Mouse (Mus musculus): Measurements from ENCODE around the gene Pde8b.
"Not testable (repeated sequence)": the region's sequence is repeated elsewhere in the genome, so short reads cannot be mapped to it uniquely, and the experiment has no call there.

Gene Pde8b

DNA sequence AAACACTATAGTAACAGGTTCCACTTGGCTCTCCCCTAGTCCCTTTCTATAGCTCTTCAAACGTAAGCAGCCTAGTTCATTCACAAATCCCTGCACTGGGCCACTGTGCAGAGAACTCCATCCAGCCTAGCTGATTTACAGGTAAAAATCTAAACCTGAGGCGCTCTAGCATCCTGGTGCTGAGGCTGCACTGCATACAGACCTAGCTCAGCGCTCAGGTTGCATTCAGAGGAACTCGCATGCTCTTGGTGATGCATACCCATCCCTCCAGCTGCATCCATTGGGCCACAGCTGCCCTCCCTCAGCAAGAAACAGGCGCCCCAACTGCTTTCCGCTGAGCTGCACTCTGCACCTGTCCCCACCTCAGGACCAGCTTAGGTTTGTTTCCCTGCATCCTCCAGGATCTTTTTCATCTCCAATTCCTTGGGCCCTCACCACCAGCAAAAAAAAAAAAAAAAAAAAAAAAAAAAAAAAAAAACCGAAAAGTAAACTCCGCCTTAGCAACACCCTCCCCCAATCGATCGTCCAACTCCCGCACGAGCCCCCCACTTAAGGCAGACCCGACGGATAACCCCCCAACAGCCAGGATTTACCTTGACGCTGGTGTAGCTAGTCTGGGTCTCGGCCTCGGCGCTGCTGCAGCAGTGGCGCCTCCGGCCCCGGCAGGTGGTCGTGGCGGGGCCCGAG lies 28.1 kb downstream of the Pde8b start:
- no peak for DNase-seq (ENCODE audit: low spot score in 2 of 2)

DNA sequence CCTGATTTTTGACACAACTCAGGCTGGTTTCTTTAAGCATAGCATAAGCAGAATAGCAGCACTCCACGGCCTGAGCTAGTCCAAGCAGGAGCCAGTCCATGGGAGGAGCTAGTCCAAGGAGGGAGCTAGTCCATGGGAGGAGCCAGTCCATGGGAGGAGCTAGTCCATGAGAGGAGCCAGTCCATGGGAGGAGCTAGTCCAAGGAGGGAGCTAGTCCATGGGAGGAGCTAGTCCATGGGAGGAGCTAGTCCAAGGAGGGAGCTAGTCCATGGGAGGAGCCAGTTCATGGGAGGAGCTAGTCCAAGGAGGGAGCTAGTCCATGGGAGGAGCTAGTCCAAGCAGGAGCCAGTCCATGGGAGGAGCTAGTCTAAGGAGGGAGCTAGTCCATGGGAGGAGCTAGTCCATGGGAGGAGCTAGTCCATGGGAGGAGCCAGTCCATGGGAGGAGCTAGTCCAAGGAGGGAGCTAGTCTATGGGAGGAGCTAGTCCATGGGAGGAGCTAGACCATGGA lies 34.4 kb downstream of the Pde8b start:
- not testable (repeated sequence) for DNase-seq (ENCODE audit: low spot score in 2 of 2)

DNA sequence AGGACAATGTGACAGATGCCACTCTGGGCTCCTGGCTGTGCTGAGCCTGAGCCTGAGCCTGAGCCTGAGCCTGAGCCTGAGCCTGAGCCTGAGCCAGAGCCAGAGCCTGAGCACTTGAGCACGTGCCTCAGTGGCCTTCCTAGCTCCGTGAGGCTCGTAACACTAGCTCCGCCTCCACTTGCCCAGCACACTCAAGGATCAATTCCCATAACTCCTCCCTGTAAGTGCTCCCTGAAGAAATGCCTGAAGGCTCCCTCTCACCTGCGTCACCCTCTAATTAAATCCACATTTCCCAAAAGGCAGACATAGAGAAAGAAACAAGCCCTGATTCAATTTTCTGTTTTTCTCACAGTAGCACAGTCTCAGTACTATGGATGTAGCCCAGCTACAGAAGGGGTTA lies 37.8 kb downstream of the Pde8b start:
- DNase-seq (ENCODE audit: low spot score in 2 of 2): no peak

DNA sequence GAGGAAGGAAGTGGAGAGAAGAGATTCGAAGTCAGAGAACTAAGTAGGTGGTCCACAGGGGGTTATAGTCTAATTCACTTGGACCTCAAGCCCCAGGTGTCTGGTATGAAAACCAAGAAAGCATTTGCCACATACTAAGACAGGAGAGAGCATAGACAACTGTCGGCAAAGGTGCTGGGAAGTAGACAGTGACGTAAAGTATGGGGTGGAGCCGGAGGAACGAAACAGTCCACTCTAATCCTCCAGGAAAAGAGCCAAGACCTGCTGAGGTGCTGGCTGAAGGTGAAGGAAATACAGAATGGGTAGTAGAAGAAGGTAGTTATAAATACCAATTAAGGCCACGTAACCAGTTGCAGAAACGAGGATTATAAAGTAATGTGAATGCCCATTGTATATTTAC lies 42.8 kb downstream of the Pde8b start:
- not testable (repeated sequence) for DNase-seq (ENCODE audit: low spot score in 2 of 2)

DNA sequence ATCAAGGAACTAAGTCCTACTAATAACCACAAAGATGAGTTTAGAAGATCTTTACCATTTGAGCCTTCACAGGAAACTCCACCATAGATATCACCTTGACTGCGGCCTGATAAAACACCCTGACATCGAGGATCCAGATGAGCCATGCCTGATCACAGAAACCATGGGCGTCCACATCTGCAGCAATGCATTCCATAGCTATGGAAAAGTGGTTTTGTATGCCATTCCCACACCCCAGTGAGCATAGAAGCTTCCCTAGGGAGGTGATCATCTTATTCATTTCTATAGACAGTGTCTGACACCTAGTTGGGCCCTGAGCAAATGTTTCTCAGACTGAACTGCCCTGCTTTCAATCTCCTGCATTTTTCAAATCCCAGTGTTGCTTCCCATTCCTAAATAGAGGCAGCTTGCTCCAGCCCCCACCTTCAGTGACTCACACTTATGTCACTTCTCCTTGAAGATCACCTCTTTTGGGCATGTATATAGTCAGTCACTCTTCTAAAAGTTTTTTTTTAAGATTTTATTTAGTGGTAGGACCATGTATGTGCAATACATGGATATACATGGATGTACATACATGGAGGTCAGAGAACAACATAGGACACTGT lies 47.9 kb downstream of the Pde8b start:
- DNase-seq (ENCODE audit: low spot score in 2 of 2): no peak

DNA sequence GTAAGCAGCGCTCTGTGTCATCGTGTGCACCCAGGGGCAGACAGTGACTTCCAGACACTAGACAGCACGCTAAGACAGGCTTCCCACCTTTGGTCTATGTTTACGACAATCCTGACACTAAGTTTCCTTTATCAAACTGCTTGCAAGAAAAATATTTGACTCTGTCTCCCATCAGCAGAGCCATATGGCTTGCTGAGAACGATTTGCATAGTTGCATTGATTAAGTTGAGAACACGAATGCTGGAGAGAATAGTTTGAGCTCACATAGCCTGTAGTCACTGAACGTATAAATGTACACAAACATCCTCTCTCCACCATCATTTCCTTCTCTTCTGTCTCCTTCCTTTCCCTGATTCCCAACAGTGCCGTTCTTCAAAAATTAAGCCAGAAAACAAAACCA lies 49.3 kb downstream of the Pde8b start:
- no peak for DNase-seq (ENCODE audit: low spot score in 2 of 2)

DNA sequence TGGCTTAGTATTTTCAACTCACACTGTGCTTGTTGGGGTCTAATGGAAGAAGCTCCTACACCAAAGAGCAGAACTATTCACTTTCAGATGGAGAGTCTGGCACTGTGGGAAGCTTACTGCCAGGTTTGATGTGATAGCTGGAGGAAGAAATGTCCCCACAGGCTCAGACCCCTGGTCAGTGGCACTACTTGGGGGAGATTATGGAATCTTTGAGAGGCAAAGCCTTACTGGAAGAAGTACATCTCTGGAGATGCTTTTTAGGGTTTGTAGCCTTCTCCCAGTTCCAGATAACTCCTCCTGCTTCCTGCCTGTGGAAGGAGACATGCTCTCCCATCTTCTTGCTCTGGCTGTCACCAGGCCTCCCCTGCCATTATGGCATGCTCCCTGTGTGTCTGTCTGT lies 50.1 kb downstream of the Pde8b start:
- no peak for DNase-seq (ENCODE audit: low spot score in 2 of 2)

DNA sequence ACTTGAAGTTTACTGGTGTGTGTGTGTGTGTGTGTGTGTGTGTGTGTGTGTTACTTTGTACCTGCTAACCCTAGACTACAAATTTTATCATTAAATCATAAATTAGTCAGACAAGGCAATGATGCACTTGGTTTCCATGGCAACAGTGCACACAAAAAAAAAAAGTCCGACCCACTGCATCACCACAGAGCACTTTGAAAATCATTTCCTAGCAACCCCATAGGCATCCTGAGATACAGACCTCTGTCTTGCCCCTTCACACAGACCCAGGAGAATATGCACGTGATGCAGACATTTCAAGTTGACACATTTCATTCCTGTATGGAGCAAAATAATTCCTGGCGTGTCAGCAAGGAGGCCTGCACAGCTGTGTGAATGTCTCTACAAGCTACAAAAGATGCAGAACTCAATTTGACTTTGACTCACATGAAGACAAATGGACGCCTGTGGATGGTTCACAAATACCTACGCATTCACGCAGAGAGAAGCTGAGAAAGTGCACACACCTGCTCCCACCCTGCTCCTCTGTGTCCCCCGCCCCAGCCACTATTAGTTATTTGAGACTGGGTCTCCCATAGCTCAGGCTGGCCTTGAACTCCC lies 53.9 kb downstream of the Pde8b start:
- DNase-seq (ENCODE audit: low spot score in 2 of 2): no peak

DNA sequence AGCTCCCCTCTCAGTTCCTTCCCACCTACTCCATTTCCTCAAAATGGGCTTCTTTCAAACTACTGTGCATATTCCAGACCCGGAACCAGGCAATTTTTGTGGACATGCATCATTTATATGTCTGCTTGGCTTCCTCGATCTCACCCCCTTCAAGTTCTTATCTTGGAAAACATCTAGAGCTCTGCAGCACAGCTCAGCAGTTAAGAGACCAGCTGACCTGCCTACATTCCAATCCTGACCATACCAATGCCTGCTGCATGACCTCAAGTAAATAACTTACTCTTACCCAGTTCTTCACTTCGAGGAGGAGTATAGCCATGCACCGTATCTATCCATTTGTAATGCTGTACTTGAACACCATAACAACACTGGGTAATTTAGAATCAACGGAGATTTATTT lies 58.2 kb downstream of the Pde8b start:
- no peak for DNase-seq (ENCODE audit: low spot score in 2 of 2)

DNA sequence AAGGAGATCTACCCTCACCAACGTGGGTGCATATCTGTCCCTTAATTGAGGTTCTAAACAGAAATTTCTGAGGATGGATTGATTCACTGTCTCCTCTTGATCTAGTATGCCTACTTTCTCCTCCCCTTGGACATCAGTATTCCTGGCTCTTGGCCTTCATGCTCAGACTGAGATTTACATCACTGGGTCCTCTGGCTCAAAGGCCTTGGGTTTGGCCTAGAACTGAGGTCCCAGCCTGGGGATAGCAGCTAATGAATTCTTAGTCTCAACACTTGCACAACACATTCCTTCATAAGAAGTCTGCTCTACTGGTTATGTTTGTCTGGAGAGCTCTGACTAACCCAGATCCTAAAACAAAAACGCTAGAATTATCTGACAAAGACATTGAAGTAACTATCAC lies 61.0 kb downstream of the Pde8b start:
- DNase-seq (ENCODE audit: low spot score in 2 of 2): no peak

DNA sequence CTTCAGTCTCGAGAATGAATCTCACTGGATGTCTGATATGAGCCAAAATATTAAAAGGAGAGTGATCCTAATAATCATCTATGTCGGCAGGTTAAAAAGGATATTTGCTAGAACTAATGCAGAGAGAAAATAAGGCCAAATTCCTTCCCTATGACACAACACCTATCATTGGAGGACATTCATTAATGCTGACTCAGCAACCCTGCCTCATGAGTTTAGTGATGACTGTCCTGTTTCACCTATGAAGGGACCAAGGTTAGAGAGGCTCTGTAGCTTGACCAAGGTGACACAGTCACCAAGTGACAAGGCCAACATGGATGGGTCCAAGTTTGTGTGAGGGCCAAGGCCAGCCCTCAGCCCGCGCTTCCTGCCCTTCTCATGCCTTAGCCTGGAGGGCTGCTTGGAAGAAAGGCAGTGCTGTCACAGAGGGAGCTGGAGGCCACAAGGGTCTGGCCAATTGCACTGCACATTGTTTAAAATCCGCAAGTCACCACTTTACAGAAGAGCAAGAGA lies 62.9 kb downstream of the Pde8b start:
- no peak for DNase-seq (ENCODE audit: low spot score in 2 of 2)

DNA sequence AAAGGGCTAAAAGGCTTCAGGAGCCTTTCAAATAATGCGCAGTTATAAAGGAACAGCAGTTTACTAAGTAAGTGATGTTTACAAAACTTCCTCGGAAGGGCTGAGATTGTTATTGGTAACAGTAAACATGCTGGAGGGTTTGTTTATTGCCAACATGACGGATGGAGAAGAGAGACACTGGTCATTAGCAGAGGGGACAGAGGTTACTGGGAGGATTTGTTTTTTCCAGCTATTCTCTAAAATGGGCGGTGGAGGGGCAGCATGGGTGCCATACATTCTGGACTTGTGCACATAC lies 63.4 kb downstream of the Pde8b start:
- DNase-seq (ENCODE audit: low spot score in 2 of 2): no peak

DNA sequence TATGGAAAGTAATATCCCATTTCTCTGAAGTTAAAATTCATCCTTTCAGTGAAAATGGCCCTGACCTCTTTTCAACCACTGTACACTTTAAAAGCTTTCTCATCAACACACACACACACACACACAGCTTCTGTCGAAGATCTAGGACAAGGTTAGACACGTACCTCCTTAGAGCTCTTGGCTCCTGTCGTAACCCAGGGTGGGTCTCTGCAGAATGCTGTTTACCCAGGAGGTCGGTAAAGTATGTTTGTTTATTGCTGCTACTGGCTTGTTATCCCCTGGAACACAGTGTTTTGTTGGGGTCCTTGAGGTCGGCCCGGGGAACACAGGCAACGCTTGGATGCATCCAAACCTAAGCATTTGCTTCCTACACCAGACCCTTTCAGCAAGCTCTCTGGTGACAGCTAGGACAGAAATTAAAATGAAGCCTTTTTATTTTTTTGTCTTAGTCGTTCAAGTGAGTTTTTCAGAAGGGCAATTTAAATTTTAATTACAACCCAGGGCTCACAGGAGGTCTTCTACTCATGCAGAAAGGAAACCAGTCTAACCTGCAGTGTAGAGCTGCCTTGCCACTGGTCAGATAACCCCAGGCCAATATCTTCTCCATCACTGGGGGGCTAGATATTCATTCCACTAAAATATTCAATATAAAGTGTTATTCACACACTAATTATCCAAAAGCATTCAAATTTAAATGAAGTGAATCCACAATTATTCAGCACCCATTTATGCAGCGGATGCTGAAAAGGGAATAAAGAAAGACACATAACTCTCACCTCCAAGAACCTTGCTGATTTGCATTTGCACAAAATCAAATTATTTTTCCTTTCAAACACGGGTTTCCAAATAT lies 64.0 kb downstream of the Pde8b start:
- DNase-seq (ENCODE audit: low spot score in 2 of 2): no peak

DNA sequence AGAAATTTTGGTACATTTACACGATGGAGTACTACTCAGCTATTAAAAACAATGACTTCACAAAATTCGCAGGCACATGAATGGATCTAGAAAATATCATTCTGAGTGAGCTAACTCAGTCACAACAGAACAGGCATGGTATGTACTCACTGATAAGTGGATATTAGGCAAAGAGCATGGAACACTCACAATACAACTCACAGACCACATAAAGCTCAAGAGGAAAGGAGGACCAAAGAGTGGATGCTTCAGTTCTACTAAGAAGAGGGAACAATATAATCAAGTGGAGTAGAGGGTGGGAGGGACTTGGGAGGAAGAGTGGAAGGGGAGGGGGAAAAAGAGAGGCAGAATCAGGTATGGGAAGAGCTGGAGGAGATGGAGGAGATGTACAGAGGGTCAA lies 66.5 kb downstream of the Pde8b start:
- DNase-seq (ENCODE audit: low spot score in 2 of 2): no peak

DNA sequence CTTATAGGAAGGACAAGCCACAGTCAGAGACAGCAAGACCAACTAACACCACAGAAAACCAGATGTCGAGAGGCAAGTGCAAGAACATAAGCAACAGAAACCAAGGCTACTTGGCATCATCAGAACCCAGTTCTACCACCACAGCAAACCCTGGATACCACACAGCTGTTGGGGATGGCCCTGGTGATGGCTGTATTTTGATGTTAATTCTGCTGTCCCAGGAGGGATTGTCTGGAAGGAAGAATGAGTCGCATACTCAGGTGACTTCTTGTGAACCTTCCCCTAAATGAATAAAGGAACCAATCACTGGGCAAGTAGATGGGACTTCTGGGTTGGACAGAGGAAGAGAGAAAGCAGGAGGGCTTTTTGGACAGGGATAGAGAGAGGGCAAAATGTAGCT lies 69.9 kb downstream of the Pde8b start:
- no peak for DNase-seq (ENCODE audit: low spot score in 2 of 2)

DNA sequence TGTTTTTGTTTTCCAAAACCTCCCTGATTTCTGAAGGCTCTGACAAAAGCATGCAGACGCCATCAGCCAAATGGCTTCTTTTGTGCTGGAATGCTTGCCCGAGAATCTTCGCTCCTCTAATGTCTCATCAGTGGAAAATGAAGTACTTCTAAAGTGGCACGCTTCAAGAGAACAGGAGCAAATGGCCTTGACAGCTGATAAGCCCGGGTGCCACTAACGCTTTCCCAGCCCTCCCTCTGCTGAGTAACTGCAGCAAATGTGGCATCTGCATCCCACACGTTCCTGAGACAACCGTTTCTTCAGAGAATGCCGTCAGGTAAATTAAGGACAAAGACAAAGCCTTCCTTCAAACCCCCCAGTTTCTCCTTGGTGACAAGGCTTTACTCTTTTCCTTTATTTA lies 72.8 kb downstream of the Pde8b start:
- DNase-seq (ENCODE audit: low spot score in 2 of 2): no peak

DNA sequence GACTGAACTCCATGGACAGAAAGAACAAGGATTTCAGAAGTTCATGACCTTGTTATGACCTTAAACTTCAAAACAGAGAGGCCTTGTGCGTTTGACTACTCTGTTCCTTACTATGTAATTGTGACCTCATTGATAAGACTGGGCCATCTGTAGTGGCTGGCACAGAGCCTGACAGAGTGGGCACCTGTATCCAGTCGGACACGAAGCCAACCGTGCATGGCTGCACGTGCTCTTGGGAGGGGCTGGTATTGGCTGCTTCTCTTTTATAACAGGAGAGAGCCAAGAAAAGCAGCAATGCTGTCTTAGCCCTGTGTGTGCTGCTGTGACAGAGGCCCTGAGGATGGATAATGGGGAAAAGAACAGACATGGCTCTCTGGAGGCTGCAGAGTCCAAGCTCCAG lies 73.7 kb downstream of the Pde8b start:
- no peak for DNase-seq (ENCODE audit: low spot score in 2 of 2)

DNA sequence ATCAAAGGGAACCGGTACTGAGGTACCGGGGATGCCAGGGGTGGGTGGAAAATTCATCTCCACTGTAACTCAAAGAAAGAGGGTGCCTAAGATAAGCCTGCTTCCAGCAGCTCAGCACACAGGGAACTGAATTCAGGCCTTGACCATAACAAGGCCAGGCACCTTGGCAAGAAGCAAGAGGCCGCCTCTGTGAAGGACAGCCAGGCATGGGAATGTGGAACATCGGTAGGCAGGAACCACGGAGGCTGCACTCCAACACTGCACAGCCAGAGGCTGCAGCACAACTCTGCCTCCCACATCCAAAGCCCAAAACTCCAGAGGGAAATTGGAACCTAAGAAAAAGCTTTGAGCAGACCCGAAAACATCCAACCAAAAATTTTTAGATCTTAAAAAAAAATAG lies 75.9 kb downstream of the Pde8b start:
- DNase-seq (ENCODE audit: low spot score in 2 of 2): no peak

DNA sequence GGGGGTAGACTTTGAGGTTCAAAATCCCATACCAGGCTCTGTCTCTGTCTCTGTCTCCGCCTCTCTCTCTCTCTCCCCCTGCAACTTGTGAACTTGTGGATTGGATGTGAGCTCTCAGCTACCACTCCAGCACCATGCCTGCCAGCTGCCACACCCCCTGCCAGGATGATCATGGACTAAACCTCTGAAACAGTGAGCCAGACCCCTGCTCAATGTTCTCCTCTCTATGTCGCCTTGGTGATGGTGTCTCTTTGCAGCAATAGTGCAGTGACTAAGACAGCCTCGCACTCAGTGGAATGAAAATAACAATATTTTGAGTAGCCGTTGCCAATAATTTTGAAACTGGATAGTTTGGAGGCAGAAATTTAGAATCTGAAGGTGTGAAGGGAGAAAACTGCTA lies 77.8 kb downstream of the Pde8b start:
- no peak for DNase-seq (ENCODE audit: low spot score in 2 of 2)

DNA sequence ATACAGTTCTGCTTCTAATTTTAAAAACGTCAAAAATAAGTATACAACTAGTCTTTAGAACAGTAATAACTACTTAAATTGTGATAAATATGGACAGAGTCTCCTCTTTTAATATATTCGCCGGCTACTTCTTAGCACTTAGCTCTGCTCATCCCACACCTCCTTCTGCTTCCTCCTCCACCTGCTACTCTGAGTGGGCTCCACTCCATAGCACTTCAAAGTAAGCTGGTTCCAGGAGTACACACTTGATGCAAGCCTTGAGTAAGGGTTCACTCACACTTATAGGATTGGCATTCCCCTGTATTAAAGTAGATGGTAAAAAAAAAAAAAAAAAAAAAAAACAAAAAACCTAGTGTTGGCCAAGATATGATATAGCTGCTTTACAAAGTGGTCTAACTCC lies 89.9 kb downstream of the Pde8b start:
- DNase-seq (ENCODE audit: low spot score in 2 of 2): no peak

DNA sequence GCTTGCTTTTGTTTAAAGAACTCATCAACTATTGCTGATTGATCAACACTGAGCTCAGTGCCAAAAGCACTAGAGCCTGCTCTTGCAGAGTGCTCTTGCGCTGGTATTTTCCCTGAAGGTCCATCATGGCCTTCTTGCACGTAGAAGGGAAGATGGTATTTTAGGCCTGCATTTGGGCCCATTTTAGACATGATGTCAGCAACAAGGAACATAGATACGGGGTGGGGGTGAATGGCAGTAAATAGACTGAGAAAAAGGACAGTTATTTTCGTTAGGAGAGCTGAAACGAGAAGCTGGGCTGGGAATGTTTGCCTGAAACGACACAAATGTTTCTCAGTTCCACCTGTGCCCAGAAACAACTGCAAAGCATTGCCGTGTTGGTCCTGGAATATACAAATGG lies 91.2 kb downstream of the Pde8b start:
- DNase-seq (ENCODE audit: low spot score in 2 of 2): no peak

DNA sequence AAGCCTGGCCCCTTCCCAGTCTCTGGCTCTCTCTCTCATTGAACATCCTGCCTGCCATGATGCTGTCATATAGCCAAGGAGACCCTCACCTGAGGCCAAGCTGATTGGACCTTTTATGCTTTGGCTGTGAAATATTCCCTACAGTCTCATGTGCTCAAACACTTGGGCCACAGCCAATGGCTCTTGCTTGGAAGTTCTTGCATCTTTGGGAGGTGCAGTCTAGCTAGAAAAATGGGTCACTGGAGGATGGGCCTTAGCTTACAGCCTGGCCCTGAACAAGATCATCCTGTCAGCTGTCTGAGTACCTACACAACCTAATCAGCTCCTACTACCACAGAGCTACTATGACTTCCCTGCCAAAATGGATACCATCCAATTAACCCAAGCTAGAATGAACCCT lies 105.4 kb downstream of the Pde8b start:
- no peak for DNase-seq (ENCODE audit: low spot score in 2 of 2)

Measured in natural killer cell, adult 2 months (primary cell).